Mouse (Mus musculus) brain, embryonic 18.5 days (tissue): ENCODE measurements around the gene Aaas.

Source experiments
- DNase-seq: peaks from one replicate; pipeline ENCODE4 v3.0.0-alpha.2; 2012; ENCODE audit warnings: low read depth, low spot score

The Aaas gene

GRCm38 (mm10) chr15:102350138-102350941 lies at the start of gene Aaas:
TSS of gene Aaas (minus strand) at chr15:102350771.
- DNase-seq: peak; percentile 91

- no peak for DNase-seq
These were observed 49.0 kb upstream of the Aaas start for GRCm38 (mm10) chr15:102399229-102400221.

GRCm38 (mm10) chr15:102398629-102399028 lies 48.1 kb upstream of the Aaas start:
- no peak for DNase-seq

GRCm38 (mm10) chr15:102395061-102395460 lies 44.5 kb upstream of the Aaas start:
- no peak for DNase-seq

- no peak for DNase-seq
These were observed 43.0 kb upstream of the Aaas start for GRCm38 (mm10) chr15:102393584-102394014.

- DNase-seq: no peak
These were observed 41.9 kb upstream of the Aaas start for GRCm38 (mm10) chr15:102392520-102392919.

GRCm38 (mm10) chr15:102388942-102389341 lies 38.4 kb upstream of the Aaas start:
- DNase-seq: no peak

- DNase-seq: no peak
These were observed 36.1 kb upstream of the Aaas start for GRCm38 (mm10) chr15:102386640-102387039.

- no peak for DNase-seq
These were observed 33.1 kb upstream of the Aaas start for GRCm38 (mm10) chr15:102383671-102384070.

GRCm38 (mm10) chr15:102381575-102381974 lies 31.0 kb upstream of the Aaas start:
- DNase-seq: no peak

- no peak for DNase-seq
These were observed 27.3 kb upstream of the Aaas start for GRCm38 (mm10) chr15:102377810-102378262.

- no peak for DNase-seq
These were observed 26.6 kb upstream of the Aaas start for GRCm38 (mm10) chr15:102377163-102377543.

GRCm38 (mm10) chr15:102376453-102377162 lies 26.0 kb upstream of the Aaas start:
- no peak for DNase-seq

GRCm38 (mm10) chr15:102370727-102371126 lies 20.2 kb upstream of the Aaas start:
- no peak for DNase-seq

- DNase-seq: no peak
These were observed 19.4 kb upstream of the Aaas start for GRCm38 (mm10) chr15:102369972-102370371.

- no peak for DNase-seq
These were observed 16.3 kb upstream of the Aaas start, which contains the start of gene Sp7 for GRCm38 (mm10) chr15:102366733-102367344. TSS of gene Sp7 (minus strand) at chr15:102367182.

- no peak for DNase-seq
These were observed 15.7 kb upstream of the Aaas start for GRCm38 (mm10) chr15:102366238-102366637.

GRCm38 (mm10) chr15:102364678-102365077 lies 14.1 kb upstream of the Aaas start:
- no peak for DNase-seq

GRCm38 (mm10) chr15:102362648-102363047 lies 12.1 kb upstream of the Aaas start:
- DNase-seq: no peak

- DNase-seq: no peak
These were observed 8.3 kb upstream of the Aaas start for GRCm38 (mm10) chr15:102358834-102359233.

GRCm38 (mm10) chr15:102358126-102358525 lies 7.6 kb upstream of the Aaas start:
- no peak for DNase-seq
